Mouse (Mus musculus) CH12.LX (cell line): Measurements from ENCODE around the gene Fndc7. TPM values are rescaled to one million over a fixed set of nuclear protein-coding genes. Genes with fewer than 3 reads are reported as not detected.

ENCODE experiments used
- DNase-seq: peaks from one replicate; pipeline ENCODE4 v3.0.0-alpha.2; 2013; ENCODE audit errors: extremely low read depth
- H3K27ac ChIP-seq: 2 replicates; pipeline ENCODE4 v1.5.1; 2012; ENCODE audit warnings: low read depth, mild to moderate bottlenecking, control low read depth, moderate library complexity; ENCODE audit not compliant: insufficient read depth
- H3K27me3 ChIP-seq: replicated peaks from 2 replicates; pipeline ENCODE3; 2012; ENCODE audit warnings: inconsistent platforms
- H3K36me3 ChIP-seq, 2 experiments: replicated peaks in 1 of 2; 2 replicates each; pipeline versions ENCODE3 to v1.6.1; 2012; ENCODE audit warnings: inconsistent platforms in 1 of 2, low read length in 1 of 2, mild to moderate bottlenecking in 1 of 2, mixed read lengths in 1 of 2, moderate library complexity in 1 of 2; ENCODE audit not compliant: control insufficient read depth in 1 of 2, insufficient read depth in 1 of 2
- H3K4me1 ChIP-seq, 2 experiments: 2 replicates each; pipeline ENCODE4 v1.6.1; 2012; ENCODE audit warnings: inconsistent platforms in 1 of 2, moderate library complexity in 1 of 2; ENCODE audit not compliant: insufficient read depth in 2 of 2, control insufficient read depth in 1 of 2
- H3K4me2 ChIP-seq: 2 replicates; pipeline ENCODE4 v1.6.1; 2012; ENCODE audit warnings: low read depth, mild to moderate bottlenecking, control low read depth; ENCODE audit not compliant: poor library complexity, insufficient read depth, severe bottlenecking
- H3K4me3 ChIP-seq, 3 experiments: fragments of 150-350 bp in 1 of 3; sonication (generic) in 1 of 3; replicated peaks in 1 of 3; 2 replicates each; pipeline versions ENCODE3 to v1.5.1; 2011 to 2012; ENCODE audit warnings: low read depth in 2 of 3, low read length in 2 of 3, mild to moderate bottlenecking in 2 of 3, moderate library complexity in 2 of 3, control low read depth in 1 of 3, improper control_type of control experiment in 1 of 3, inconsistent platforms in 1 of 3, mixed read lengths in 1 of 3; ENCODE audit not compliant: poor library complexity in 1 of 3
- H3K79me2 ChIP-seq: replicated peaks from 2 replicates; pipeline ENCODE4 v1.6.1; 2012; ENCODE audit warnings: mild to moderate bottlenecking, moderate library complexity; ENCODE audit not compliant: control insufficient read depth, poor library complexity, insufficient read depth, severe bottlenecking; ENCODE audit errors: extremely low read depth
- H3K9ac ChIP-seq: 2 replicates; pipeline ENCODE4 v1.6.1; 2012; ENCODE audit warnings: low read depth, mild to moderate bottlenecking, control low read depth, moderate library complexity; ENCODE audit not compliant: insufficient read depth
- H3K9me3 ChIP-seq: replicated peaks from 2 replicates; pipeline ENCODE3; 2012; ENCODE audit warnings: low read length, inconsistent platforms, mixed read lengths
- BHLHE40 ChIP-seq: IDR thresholded peaks from 2 replicates; pipeline ENCODE4 v1.6.1; 2011; ENCODE audit warnings: mild to moderate bottlenecking, low read depth, low read length, improper control_type of control experiment
- CTCF ChIP-seq, 2 experiments: IDR thresholded peaks in 1 of 2; conservative IDR thresholded peaks in 1 of 2; 2 replicates each; pipeline ENCODE4 v1.5.1; 2011 to 2012; ENCODE audit warnings: low read depth in 2 of 2, low read length in 2 of 2, improper control_type of control experiment in 1 of 2, inconsistent platforms in 1 of 2, mild to moderate bottlenecking in 1 of 2, moderate library complexity in 1 of 2
- ELF1 ChIP-seq: IDR thresholded peaks from 2 replicates; pipeline ENCODE4 v1.6.1; 2014; ENCODE audit warnings: low read depth, mild to moderate bottlenecking, inconsistent platforms, low read length, improper control_type of control experiment
- EP300 ChIP-seq: IDR thresholded peaks from 2 replicates; pipeline ENCODE4 v1.6.1; 2011; ENCODE audit warnings: low read length, improper control_type of control experiment
- IRF4 ChIP-seq: IDR thresholded peaks from 2 replicates; pipeline ENCODE4 v1.6.1; 2014; ENCODE audit warnings: low read depth, mild to moderate bottlenecking, inconsistent platforms, low read length, improper control_type of control experiment
- JUND ChIP-seq: conservative IDR thresholded peaks from 2 replicates; pipeline ENCODE4 v1.6.1; 2011; ENCODE audit warnings: low read depth, low read length, improper control_type of control experiment
- KAT2A ChIP-seq: IDR thresholded peaks from 2 replicates; pipeline ENCODE4 v1.6.1; 2012; ENCODE audit warnings: low read length, improper control_type of control experiment, inconsistent platforms; ENCODE audit not compliant: insufficient replicate concordance
- MAFK ChIP-seq: IDR thresholded peaks from 2 replicates; pipeline ENCODE4 v1.6.1; 2011; ENCODE audit warnings: low read length, improper control_type of control experiment; ENCODE audit not compliant: insufficient replicate concordance
- MAX ChIP-seq: IDR thresholded peaks from 2 replicates; pipeline ENCODE4 v1.6.1; 2011; ENCODE audit warnings: low read length, improper control_type of control experiment
- MEF2A ChIP-seq: IDR thresholded peaks from 2 replicates; pipeline ENCODE4 v1.6.1; 2014; ENCODE audit warnings: low read depth, mild to moderate bottlenecking, inconsistent platforms, low read length, improper control_type of control experiment, borderline replicate concordance
- MXI1 ChIP-seq: IDR thresholded peaks from 2 replicates; pipeline ENCODE4 v1.6.1; 2011; ENCODE audit warnings: mild to moderate bottlenecking, low read depth, low read length, improper control_type of control experiment
- MYC ChIP-seq: IDR thresholded peaks from 2 replicates; pipeline ENCODE4 v1.6.1; 2011; ENCODE audit warnings: low read depth, mild to moderate bottlenecking, improper control_type of control experiment, low read length
- PAX5 ChIP-seq: IDR thresholded peaks from 2 replicates; pipeline ENCODE4 v1.6.1; 2012; ENCODE audit warnings: low read length, inconsistent platforms, mixed read lengths
- RAD21 ChIP-seq: IDR thresholded peaks from 2 replicates; pipeline ENCODE4 v1.6.1; 2011; ENCODE audit warnings: low read depth, mild to moderate bottlenecking, low read length, improper control_type of control experiment, moderate library complexity
- RCOR1 ChIP-seq: conservative IDR thresholded peaks from 2 replicates; pipeline ENCODE4 v1.6.1; 2012; ENCODE audit warnings: low read depth, mild to moderate bottlenecking, inconsistent platforms, low read length, improper control_type of control experiment
- SIN3A ChIP-seq: IDR thresholded peaks from 2 replicates; pipeline ENCODE4 v1.6.1; 2012; ENCODE audit warnings: low read length, improper control_type of control experiment, inconsistent platforms
- TCF12 ChIP-seq: IDR thresholded peaks from 2 replicates; pipeline ENCODE4 v1.6.1; 2014; ENCODE audit warnings: low read depth, mild to moderate bottlenecking, inconsistent platforms, low read length, improper control_type of control experiment
- UBTF ChIP-seq: IDR thresholded peaks from 2 replicates; pipeline ENCODE4 v1.6.1; 2012; ENCODE audit warnings: low read depth, mild to moderate bottlenecking, inconsistent platforms, low read length, improper control_type of control experiment, moderate library complexity
- ZMIZ1 ChIP-seq: IDR thresholded peaks from 2 replicates; pipeline ENCODE4 v1.6.1; 2012; ENCODE audit warnings: low read depth, mild to moderate bottlenecking, inconsistent platforms, low read length, improper control_type of control experiment
- ZNF384 ChIP-seq: IDR thresholded peaks from 2 replicates; pipeline ENCODE4 v1.6.1; 2012; ENCODE audit warnings: low read depth, low read length, improper control_type of control experiment, inconsistent platforms
- dilution Hi-C: fragments of 300-500 bp; cut with MboI; formaldehyde crosslinking; loops from 2 replicates; pipeline ENCODE4 v1.14.3; 2020; ENCODE audit warnings: low sequenced_read_pairs; ENCODE audit not compliant: extremely low pct_unique_long_range_greater_than_20kb, extremely low pct_ligation_motif_present
- in situ Hi-C: fragments of 300-500 bp; cut with MboI; formaldehyde crosslinking; loops from 3 replicates; pipeline ENCODE4 v1.14.3; 2019; ENCODE audit warnings: low sequenced_read_pairs, low pct_ligation_motif_present, low pct_unique_long_range_greater_than_20kb, mixed read lengths
- polyA plus RNA-seq: library from polyadenylated mRNA; unstranded; fragments of >175 nt; gene quantifications from 2 replicates; pipeline ENCODE4 v1.2.1, GENCODE M21; 2012; ENCODE audit warnings: low read depth; ENCODE audit not compliant: insufficient read length
- total RNA-seq, 2 experiments: library from RNA; depleted of rRNA; stranded (reverse); fragments of 300-350 nt in 1 of 2; fragments of >200 nt in 1 of 2; gene quantifications; 2 replicates each; pipeline ENCODE4 v1.2.3; 2012 to 2014

Fndc7 gene
- total and polyA plus RNA-seq, 3 experiments, result 0.61 to 1.1 (median 0.81) TPM

DNA sequence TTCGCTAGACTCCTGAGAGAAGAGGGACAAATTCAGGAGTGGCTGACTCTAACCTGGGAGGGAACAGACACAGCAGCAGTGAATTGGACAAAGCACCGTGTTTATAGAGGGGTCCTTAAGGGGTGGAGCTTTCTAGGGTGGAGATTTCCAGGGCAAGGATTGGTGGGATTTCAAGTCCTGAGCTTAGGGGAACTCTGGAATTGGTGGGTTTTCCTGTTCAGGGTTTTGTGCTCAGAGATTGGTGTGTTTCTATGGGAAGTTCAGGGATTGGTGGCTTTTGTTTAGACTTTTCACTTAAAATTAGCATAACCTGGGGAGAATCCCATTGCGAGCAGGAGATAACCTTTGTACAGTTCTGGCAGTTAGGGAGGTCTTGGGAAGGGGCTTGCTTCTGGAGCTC is 28.2 kb upstream of the Fndc7 start (continued):
- TF ChIP-seq MEF2A (no peak), ZMIZ1 (no peak)
- TF ChIP-seq, all 38 proteins: peak for 0

DNA sequence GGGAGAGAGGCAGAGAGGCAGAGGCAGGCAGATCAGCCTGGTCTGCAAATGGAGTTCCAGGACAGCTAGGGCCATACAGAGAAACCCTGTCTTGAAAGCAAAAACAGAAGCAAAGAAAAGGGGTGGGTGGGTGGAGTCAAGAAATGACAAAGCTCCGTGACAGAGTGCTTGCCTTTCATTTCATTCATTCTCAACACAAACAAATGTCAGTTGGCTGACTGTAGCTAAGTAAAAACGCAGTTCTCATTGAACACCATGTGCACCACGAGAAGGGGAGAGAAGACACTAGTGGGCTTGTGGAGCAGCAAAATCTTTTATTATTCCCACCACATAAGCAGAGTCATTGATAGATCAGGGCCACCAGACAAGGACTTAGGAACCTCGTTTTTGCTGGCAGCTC is 27.0 kb upstream of the Fndc7 start:
- no peak overlapping the region for H3K4me3 ChIP-seq
- no peaks in the 10 kb centered on the region for H3K27me3 ChIP-seq
- no peaks in the 10 kb centered on the region for H3K9me3 ChIP-seq
- H3K9ac ChIP-seq, result no peak overlapping the region
- H3K36me3 ChIP-seq, result no peaks in the 10 kb centered on the region
- no peak overlapping the region for H3K27ac ChIP-seq
- dilution Hi-C loops, result no loop called here
- peak overlapping the region; percentile 38; the same call in 1 of the 2 replicates for H3K4me2 ChIP-seq
- no peaks in the 10 kb centered on the region for H3K79me2 ChIP-seq
- H3K4me1 ChIP-seq, result peaks cover 6 to 10% of the 10 kb centered on the region in 2 experiments; a peak in 3 of 4 replicates
- no peak for TF ChIP-seq MYC
- TF ChIP-seq ELF1, result no peak
- TF ChIP-seq MEF2A, result no peak
- TF ChIP-seq RAD21, result no peak
- no peak for TF ChIP-seq UBTF
- TF ChIP-seq, all 38 proteins: peak for 0
- DNase-seq, result no peak
- in situ Hi-C loops, result no loop called here

DNA sequence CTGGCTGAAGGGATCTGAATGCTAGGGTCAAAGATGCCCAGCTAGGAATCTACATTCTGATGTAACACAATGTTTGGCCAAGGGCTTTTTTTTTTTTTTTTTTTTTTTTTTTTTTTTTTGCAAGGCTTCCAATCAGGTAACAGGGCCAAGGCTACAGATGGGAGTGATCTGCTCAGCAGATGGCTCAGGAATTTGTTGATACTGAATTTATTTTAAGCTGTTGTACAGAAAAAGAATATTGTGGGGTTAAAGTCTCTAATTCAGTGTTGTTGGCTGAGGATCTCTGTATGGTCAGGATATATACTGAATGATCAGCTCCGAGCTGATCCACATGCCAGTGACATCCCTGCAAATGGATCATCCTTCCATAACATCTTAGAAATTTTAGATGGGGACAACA is 26.2 kb upstream of the Fndc7 start:
- no peaks in the 10 kb centered on the region for H3K9me3 ChIP-seq
- no peak overlapping the region for H3K27ac ChIP-seq
- no peak overlapping the region for H3K4me2 ChIP-seq
- no peak for TF ChIP-seq MAX
- peak; percentile 74 for TF ChIP-seq ZNF384
- no peaks in the 10 kb centered on the region for H3K36me3 ChIP-seq
- H3K79me2 ChIP-seq, result peaks cover 2% of the 10 kb centered on the region; the same call in 1 of the 2 replicates
- H3K27me3 ChIP-seq, result no peaks in the 10 kb centered on the region
- DNase-seq, result no peak
- H3K4me1 ChIP-seq, result peaks cover 6 to 10% of the 10 kb centered on the region in 2 experiments; a peak in 3 of 4 replicates
- dilution Hi-C loops, result no loop called here
- no peak overlapping the region for H3K9ac ChIP-seq
- H3K4me3 ChIP-seq, result no peak overlapping the region
- in situ Hi-C loops, result no loop called here

DNA sequence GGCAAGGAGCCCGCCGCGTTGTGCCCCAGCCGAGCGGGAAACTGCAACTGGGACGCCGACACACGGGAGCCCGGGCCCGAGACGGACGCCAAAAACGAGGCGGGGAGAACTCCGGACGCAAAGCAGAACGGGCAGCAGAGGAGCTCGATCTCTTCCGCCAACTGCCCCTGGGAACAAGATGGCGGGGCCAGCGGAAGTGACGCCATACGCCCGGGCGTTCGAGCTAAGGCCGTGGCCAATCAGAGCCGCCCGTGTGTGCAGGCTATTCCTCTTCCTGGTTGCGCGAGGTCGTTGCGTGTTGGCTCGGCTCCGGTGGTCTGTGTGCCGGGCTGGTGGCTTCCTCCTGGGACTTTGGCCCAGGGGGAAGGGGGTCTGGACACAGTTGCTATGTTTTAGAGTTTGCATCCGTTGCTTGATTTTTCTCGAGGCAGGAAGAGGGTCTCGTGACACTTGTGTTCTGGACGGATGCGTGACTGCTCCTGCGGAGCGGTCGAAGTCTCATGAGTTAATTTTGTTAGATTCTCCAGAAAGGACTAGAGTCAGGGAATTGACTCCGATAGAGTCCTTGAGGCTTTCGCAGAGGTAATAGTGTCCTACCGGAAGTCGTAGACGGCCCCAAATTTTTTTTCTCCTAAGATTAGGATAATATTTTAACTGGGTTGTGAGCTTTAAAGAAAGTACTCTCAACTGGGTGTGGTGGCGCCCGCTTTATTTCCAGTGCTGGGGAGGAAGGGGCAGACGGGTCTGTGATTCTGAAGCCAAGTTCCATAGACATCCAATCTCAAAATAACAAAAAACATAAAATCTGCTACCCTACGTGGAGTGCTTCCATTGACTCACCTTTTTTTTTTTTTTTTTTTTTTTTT is 22.0 kb upstream of the Fndc7 start, which contains the start of gene Prpf38b:
TSS of gene Prpf38b (minus strand) at position 180 of the 866 bp plus-strand sequence.
- in situ Hi-C loops (no loop called here), dilution Hi-C loops (no loop called here)
- H3K36me3 ChIP-seq, result peaks cover 9 to 20% of the 10 kb centered on the region in 2 experiments
- peaks cover 39% of the 10 kb centered on the region for H3K79me2 ChIP-seq
- peak within 1 kb of the TSS; percentile 97 for H3K27ac ChIP-seq
- peak within 1 kb of the TSS; percentile 93 for H3K9ac ChIP-seq
- H3K27me3 ChIP-seq, result no peaks in the 10 kb centered on the region
- DNase-seq, result peak; percentile 96
- H3K4me3 ChIP-seq, result peak within 1 kb of the TSS; percentile 71 to 99 (median 87)
- peaks cover 8 to 27% of the 10 kb centered on the region in 2 experiments; a peak in 3 of 4 replicates for H3K4me1 ChIP-seq
- peak within 1 kb of the TSS; percentile 70 for H3K4me2 ChIP-seq
- no peaks in the 10 kb centered on the region for H3K9me3 ChIP-seq
- peak; percentile 38; the same call in 1 of the 2 replicates for TF ChIP-seq IRF4
- TF ChIP-seq ZNF384, result no peak
- TF ChIP-seq JUND, result no peak
- TF ChIP-seq ZMIZ1, result peak; percentile 90
- peak; percentile 63 for TF ChIP-seq SIN3A
- TF ChIP-seq CTCF (conservative IDR thresholded peaks at IDR 0.05 in 1 of 2, IDR thresholded peaks at IDR 0.05 in 1 of 2; ENCODE audit: low read depth in 2 of 2, low read length in 2 of 2), result no peak
- peak; percentile 73; the same call in 1 of the 2 replicates for TF ChIP-seq KAT2A
- no peak for TF ChIP-seq RCOR1
- TF ChIP-seq EP300, result no peak
- no peak for TF ChIP-seq MAFK
- TF ChIP-seq PAX5, result no peak
- 0 out of 2 replicates have a peak, but pooled peaks have one; percentile 54 for TF ChIP-seq MYC
- peak; percentile 62; the same call in 1 of the 2 replicates for TF ChIP-seq BHLHE40
- TF ChIP-seq MAX, result no peak
- TF ChIP-seq MXI1, result peak; percentile 42; the same call in 1 of the 2 replicates
- TF ChIP-seq UBTF, result no peak; the same call in 1 of the 2 replicates
- peak; percentile 82 for TF ChIP-seq TCF12
- peak; percentile 97 for TF ChIP-seq ELF1
